Mouse (Mus musculus): ENCODE results near the gene Jkamp. TPM values are rescaled to one million over a fixed set of nuclear protein-coding genes. Genes with fewer than 3 reads are reported as not detected.

Gene Jkamp
- polyA plus RNA-seq, 1 experiment from 2014 or later, result 56.2 TPM

DNA sequence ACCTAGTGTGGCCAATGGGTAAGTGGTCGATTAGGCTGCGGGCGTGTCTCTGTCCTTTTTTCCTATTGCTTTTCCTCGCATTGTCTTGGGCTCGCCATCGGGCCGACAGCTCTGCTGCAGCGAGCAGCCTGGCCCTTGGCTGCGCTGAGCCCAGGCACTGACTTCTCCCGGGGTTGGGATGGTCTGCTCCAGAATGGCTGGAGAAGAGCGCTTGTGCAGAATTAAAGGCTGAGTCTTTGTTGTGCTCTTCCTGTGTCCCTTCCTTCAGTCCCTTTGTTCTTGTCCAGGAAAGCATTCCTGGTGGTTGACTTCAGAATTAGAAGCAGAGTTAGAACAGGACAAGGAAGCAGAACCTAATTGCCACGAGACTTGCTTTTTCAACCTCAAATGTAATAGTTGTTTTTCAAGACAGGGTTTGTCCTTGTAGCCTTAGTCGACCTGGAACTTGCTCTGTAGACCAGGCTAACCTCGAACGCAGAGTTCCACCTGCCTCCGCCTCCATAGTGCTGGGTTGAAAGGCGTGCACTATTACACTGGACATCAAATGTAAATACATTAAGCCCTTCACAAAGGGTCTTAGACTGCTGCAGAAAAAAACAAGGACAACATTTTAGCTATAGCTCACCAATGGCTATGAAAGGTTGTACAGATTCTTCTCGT lies 907 bp downstream of the Jkamp start:
- DNase-seq (ENCODE audit: low read depth, low spot score) (no peak), ATAC-seq (peak; percentile 31)
- no peak for TF ChIP-seq CTCF (IDR thresholded peaks at IDR 0.05)
- in situ Hi-C loops (cut with MboI; ENCODE audit: low pct_unique_long_range_greater_than_20kb), result no loop called here
- no peaks in the 10 kb centered on the region for H3K27me3 ChIP-seq
- POLR2A ChIA-PET, result no interaction called here
- CTCF ChIA-PET, result no interaction called here

DNA sequence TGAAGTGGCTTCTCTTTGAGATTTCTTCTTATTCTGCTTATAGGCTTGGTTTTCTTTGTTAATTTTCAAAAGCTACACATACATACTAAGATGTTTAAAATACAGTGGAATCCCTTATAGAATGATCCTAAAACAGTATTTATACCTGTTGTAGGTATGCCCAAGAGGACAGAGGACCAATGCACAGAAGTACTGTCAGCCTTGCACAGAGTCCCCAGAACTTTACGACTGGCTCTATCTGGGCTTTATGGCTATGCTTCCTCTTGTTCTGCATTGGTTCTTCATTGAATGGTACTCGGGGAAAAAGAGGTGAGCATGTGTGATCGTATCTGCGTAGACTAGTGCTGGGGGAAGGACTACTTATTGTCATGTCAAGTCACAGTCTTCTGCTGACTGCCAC lies 4.4 kb downstream of the Jkamp start:
- DNase-seq (ENCODE audit: low read depth, low spot score), result no peak
- no peak for ATAC-seq
- in situ Hi-C loops (cut with MboI; ENCODE audit: low pct_unique_long_range_greater_than_20kb), result no loop called here
- CTCF ChIA-PET, result no interaction called here
- H3K27me3 ChIP-seq, result no peaks in the 10 kb centered on the region
- TF ChIP-seq CTCF (IDR thresholded peaks at IDR 0.05), result no peak
- POLR2A ChIA-PET, result no interaction called here

DNA sequence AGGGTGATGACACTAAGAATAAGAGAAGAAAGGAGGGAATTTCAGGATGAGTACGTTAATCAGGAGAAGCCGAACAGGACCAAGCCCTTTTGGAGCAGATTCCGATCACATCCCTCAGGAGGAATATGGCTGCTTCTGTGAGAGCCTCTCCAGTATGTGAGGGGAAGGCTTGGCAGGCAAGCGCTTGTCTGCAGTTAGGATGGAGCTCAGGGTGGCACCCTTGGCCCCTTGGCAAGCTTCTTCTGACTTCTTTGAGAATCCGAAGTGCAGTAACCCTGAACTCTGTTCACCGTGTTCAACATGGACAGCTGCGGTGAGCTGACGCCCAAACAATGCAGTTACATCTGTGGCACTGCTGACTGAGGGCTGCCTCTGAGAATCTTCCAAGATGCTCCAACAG lies 11.6 kb downstream of the Jkamp start:
- ATAC-seq, result no peak
- in situ Hi-C loops (cut with MboI; ENCODE audit: low pct_unique_long_range_greater_than_20kb), result no loop called here
- POLR2A ChIA-PET, result no interaction called here
- no peak for DNase-seq (ENCODE audit: low read depth, low spot score)
- TF ChIP-seq CTCF (IDR thresholded peaks at IDR 0.05), result no peak
- CTCF ChIA-PET, result interaction anchor here (1.2 kb wide), 1 partner anchor 363 kb away, joined by 3 read pairs; no protein-coding TSS in a partner anchor
- no peaks in the 10 kb centered on the region for H3K27me3 ChIP-seq

DNA sequence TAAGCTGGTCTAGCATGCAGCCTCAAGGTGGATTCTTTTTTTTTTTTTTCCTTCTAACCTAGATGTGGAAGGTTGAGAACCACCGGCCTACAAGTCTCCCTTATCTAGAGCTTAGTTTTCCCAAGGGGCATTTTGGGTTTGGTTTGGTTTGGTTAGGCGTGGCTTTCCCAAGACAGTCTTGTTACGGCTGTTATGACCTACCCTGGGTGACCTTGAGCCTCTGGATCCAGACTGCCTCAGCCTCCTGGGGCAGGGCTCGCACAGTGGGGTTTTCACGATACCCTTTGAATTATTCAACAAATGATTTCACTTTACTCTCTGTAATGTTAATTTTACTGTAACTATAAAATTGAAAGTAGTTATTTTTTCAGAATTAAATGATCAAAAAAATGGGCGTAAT lies 17.4 kb downstream of the Jkamp start:
- no peaks in the 10 kb centered on the region for H3K27me3 ChIP-seq
- in situ Hi-C loops (cut with MboI; ENCODE audit: low pct_unique_long_range_greater_than_20kb), result no loop called here
- CTCF ChIA-PET, result no interaction called here
- ATAC-seq, result no peak
- no peak for TF ChIP-seq CTCF (IDR thresholded peaks at IDR 0.05)
- DNase-seq (ENCODE audit: low read depth, low spot score), result no peak
- POLR2A ChIA-PET, result no interaction called here

DNA sequence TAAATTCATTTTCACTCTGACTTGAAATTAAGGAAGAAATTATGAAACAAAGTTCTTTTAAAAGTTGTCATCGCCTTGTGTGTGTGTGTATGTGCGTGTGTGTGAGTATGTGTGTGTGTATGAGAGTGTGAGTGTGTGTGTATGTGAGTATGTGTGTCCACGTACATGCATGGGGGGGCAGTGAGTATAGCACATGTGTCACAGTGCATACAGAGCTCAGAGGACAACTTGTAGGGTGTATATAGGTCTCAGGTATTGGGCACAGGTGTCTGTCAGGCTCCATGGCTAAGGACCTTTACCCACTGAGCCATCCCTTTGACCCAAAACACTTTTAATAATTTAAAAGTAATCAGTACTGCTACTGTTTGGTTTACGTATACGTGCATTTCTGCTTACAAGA lies 18.6 kb downstream of the Jkamp start:
- no peak for TF ChIP-seq CTCF (IDR thresholded peaks at IDR 0.05)
- CTCF ChIA-PET, result interaction anchor here (1.0 to 2.6 kb wide), 4 partner anchors 311 to 330 kb away, joined by 4 to 10 read pairs (median 6); no protein-coding TSS in a partner anchor

DNA sequence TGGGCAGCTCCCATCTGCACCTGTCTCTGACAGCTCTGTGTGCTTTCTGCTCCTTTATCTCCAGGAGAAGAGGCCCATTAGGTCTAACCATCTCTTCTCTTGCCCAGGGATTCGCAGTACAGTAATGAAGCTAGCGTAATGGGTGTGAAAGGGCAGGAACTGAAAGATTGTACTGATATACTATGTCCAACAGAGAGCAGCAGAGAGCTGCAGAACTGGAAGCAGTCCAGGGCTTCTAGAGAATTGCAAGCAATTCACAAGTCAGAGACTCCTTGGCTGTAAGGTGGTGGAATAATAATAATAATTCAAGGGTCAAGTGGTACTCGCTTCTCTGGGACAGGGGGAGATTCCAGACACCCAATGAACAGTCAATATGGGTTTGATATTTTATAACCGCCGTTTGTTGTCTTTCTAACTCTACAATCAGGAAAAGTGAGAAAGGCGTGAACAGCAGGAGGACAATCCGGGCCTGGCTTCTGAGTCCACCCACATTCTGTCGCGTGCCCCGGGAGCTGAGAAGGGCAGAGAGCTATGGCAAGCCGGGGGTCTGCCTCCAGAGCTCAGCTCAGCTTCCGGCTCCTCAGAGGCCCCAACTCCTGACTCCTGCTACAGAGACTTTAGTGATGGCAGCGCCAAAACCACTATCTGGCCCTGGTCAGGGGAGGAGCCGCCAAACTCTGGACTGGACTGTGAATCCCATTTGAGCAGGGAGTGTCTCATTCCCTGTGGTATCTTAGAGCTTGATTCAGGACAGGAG lies 19.3 kb downstream of the Jkamp start:
- peak; percentile 85 for TF ChIP-seq CTCF (IDR thresholded peaks at IDR 0.05)
- DNase-seq (ENCODE audit: low read depth, low spot score) (peak; percentile 33), ATAC-seq (peak; percentile 26)
- POLR2A ChIA-PET, result no interaction called here
- CTCF ChIA-PET, result interaction anchor here (0.9 to 2.6 kb wide), 6 partner anchors 17 to 329 kb away, joined by 3 to 10 read pairs (median 5); no protein-coding TSS in a partner anchor
- in situ Hi-C loops (cut with MboI; ENCODE audit: low pct_unique_long_range_greater_than_20kb), result loop anchor here (5.0 kb wide), 1 partner anchor 313 kb away; no protein-coding TSS in a partner anchor
- H3K27me3 ChIP-seq, result no peaks in the 10 kb centered on the region

More for the DNA sequence above, 18.6 kb downstream of the Jkamp start:
- ATAC-seq (no peak), DNase-seq (ENCODE audit: low read depth, low spot score) (no peak)
- POLR2A ChIA-PET, result no interaction called here
- in situ Hi-C loops (cut with MboI; ENCODE audit: low pct_unique_long_range_greater_than_20kb), result no loop called here
- no peaks in the 10 kb centered on the region for H3K27me3 ChIP-seq

DNA sequence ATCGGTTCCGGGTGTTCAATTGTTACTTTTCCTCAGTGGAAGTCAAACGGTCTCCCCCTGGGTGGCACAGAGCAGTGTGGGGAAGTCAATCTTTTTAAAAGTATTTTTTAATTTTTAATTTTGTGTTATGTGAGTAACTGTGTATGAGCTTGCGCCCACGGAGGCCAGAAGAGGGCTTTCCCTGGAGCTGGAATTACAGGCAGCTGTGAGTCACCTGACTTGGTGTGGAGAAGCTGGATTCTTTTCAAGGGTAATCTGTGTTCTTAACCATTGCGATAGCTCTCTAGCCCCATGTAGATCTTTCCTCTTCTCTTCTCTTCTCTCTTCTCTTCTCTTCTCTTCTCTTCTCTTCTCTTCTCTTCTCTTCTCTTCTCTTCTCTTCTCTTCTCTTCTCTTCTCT lies 29.7 kb downstream of the Jkamp start:
- in situ Hi-C loops (cut with MboI; ENCODE audit: low pct_unique_long_range_greater_than_20kb), result no loop called here

DNA sequence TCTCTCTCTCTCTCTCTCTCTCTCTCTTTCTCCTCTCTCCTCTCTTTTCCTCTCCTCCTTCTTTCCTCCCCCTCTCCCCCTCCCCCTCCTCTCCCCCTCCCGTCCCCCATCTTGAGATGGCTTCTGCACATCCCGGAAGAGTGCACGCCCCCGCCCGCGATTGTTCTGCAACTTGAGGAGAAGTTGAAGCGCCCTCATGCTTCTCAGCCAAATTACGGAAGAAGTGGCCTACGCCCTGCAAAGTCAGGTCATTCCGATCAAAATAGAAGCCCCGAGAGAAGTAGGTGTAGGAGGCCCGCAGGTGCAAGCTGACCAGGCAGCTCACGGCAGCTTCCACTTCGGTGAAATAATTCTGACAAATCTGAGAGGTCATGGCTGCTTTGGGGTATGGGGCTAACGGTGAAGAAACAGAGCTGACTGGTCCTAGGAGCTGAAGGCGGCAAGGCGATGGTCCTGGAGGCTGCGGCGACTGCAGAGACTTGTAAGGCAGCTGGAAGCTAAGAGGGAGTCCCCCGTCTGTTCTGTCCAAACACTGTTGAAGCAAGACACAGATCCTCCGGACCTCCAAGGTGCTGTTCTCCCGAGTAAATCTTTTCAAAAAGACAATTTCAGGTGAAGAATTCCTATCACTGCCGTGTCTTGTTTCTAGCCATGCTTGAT lies 30.4 kb downstream of the Jkamp start:
- ATAC-seq (no peak), DNase-seq (ENCODE audit: low read depth, low spot score) (no peak)
- in situ Hi-C loops (cut with MboI; ENCODE audit: low pct_unique_long_range_greater_than_20kb), result no loop called here
- ChIA-PET CTCF (no interaction called here), POLR2A (no interaction called here)
- H3K27me3 ChIP-seq, result peaks cover 20% of the 10 kb centered on the region
- TF ChIP-seq CTCF (IDR thresholded peaks at IDR 0.05), result no peak

More for the DNA sequence above, 29.7 kb downstream of the Jkamp start:
- peaks cover 23% of the 10 kb centered on the region for H3K27me3 ChIP-seq
- ChIA-PET POLR2A (no interaction called here), CTCF (no interaction called here)
- DNase-seq (ENCODE audit: low read depth, low spot score) (no peak), ATAC-seq (no peak)
- no peak for TF ChIP-seq CTCF (IDR thresholded peaks at IDR 0.05)

DNA sequence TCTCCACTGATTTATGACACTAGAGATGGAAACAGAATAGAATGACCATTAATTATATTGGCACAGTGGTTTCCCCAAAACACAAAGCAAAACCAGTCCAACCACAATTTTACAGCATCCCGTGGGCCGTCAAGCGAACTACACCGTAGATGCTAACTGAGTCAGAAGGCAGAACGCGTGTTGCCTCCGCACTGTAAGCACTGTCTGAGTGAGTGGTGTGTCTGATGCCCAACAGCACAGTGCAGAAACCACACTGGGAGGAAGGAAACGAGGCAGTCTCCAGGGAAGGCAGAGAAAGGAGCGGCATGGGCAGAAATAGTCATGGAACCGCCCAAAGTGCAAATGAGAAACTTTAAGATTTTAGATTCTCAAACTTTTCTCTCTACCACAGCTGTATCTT lies 43.8 kb downstream of the Jkamp start:
- in situ Hi-C loops (cut with MboI; ENCODE audit: low pct_unique_long_range_greater_than_20kb), result no loop called here
- DNase-seq (ENCODE audit: low read depth, low spot score) (no peak), ATAC-seq (no peak)
- peaks cover 25% of the 10 kb centered on the region for H3K27me3 ChIP-seq
- POLR2A ChIA-PET, result no interaction called here
- CTCF ChIA-PET, result no interaction called here
- no peak for TF ChIP-seq CTCF (IDR thresholded peaks at IDR 0.05)

DNA sequence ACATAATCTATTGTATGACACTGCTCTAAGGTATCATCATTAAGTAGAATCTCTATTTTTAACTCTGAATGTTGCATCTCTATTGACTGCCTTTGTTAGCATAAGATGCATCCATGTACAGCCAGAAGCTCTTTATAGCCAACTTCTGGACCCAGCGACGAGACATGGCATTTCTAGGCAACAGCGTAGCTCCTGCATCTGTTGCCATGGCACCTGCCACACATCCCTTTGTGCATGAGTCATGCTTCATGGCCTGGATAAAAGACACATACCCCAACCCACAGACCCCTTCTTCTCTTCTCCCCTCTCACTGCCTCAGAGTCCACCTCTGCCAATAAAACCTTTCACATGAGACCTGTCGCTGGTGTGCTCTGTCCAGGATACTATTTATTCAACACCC lies 65.4 kb downstream of the Jkamp start:
- H3K27me3 ChIP-seq, result peaks cover 47% of the 10 kb centered on the region
- ChIA-PET CTCF (no interaction called here), POLR2A (no interaction called here)
- no peak for ATAC-seq
- in situ Hi-C loops (cut with MboI; ENCODE audit: low pct_unique_long_range_greater_than_20kb), result no loop called here
- no peak for TF ChIP-seq CTCF (IDR thresholded peaks at IDR 0.05)
- no peak for DNase-seq (ENCODE audit: low read depth, low spot score)

Other genes starting within 250 kb of the Jkamp start
- 0.71 TPM for gene Gpr135, start 14.5 kb upstream of the Jkamp start, polyA plus RNA-seq (2021)
- gene L3hypdh, start 150 bp upstream of the Jkamp start, polyA plus RNA-seq (2021), result 12.7 TPM
- gene Ccdc175, start 99.4 kb downstream of the Jkamp start, polyA plus RNA-seq (2021), result not detected

All from Patski (cell line).